Mouse (Mus musculus) hindbrain, embryonic 14.5 days (tissue): ENCODE results near the gene Btg3. TPM values are rescaled to one million over a fixed set of nuclear protein-coding genes. Genes with fewer than 3 reads are reported as not detected.

Experiments
- ATAC-seq: fragments of 200-750 bp; cut with Nextera tagmentation; 2 replicates; pipeline ENCODE4 v1.8.0; 2017; ENCODE audit warnings: moderate number of reproducible peaks, mild to moderate bottlenecking, moderate TSS enrichment, moderate library complexity; ENCODE audit not compliant: low FRiP score
- DNase-seq: peaks from one replicate; pipeline ENCODE4 v3.0.0-alpha.2; 2015; ENCODE audit warnings: low spot score
- H3K27ac ChIP-seq: fragments of 300-500 bp; sonication (generic); 2 replicates; pipeline ENCODE4 v1.5.1; 2014; ENCODE audit warnings: mild to moderate bottlenecking, moderate library complexity
- H3K27me3 ChIP-seq: fragments of 300-500 bp; sonication (generic); 2 replicates; pipeline ENCODE4 v1.6.1; 2014; ENCODE audit warnings: mild to moderate bottlenecking, low read length, mixed read lengths; ENCODE audit not compliant: control insufficient read depth, insufficient read depth
- H3K36me3 ChIP-seq: fragments of 300-500 bp; sonication (generic); replicated peaks from 2 replicates; pipeline ENCODE4 v1.6.1; 2014; ENCODE audit not compliant: control insufficient read depth, insufficient read depth
- H3K4me1 ChIP-seq: fragments of 300-500 bp; sonication (generic); replicated peaks from 2 replicates; pipeline ENCODE4 v1.6.1; 2014; ENCODE audit warnings: antibody characterized with exemption, low read length, mixed read lengths; ENCODE audit not compliant: control insufficient read depth, insufficient read depth
- H3K4me2 ChIP-seq: fragments of 300-500 bp; sonication (generic); replicated peaks from 2 replicates; pipeline ENCODE4 v1.6.1; 2014; ENCODE audit warnings: mild to moderate bottlenecking, moderate library complexity
- H3K4me3 ChIP-seq: fragments of 300-500 bp; sonication (generic); replicated peaks from 2 replicates; pipeline ENCODE4 v1.5.1; 2014; ENCODE audit warnings: mild to moderate bottlenecking, low read length
- H3K9ac ChIP-seq: fragments of 300-500 bp; sonication (generic); 2 replicates; pipeline ENCODE4 v1.6.1; 2014
- H3K9me3 ChIP-seq: fragments of 300-500 bp; sonication (generic); 2 replicates; pipeline ENCODE4 v1.6.1; 2016; ENCODE audit warnings: low read length; ENCODE audit not compliant: control insufficient read depth
- WGBS: fragments of 180-500 bp; shearing (Covaris S2); extraction: QIAGEN DNeasy Blood & Tissue Kit; methylation state at CpG from one replicate; pipeline ENCODE4 v1.1.7; 2014; 5-methylcytosine and 5-hydroxymethylcytosine counted together
- polyA plus RNA-seq: library from polyadenylated mRNA; unstranded; fragments of >200 nt; fragmentation: Nextera tagmentation; extraction: Ambion mirVana; gene quantifications from 2 replicates; pipeline ENCODE4 v1.2.1, GENCODE M21; 2014

The Btg3 gene
- polyA plus RNA-seq, 1 experiment from 2014 or later, result 20.4 TPM

- ATAC-seq (no peak), DNase-seq (no peak)
- Histone ChIP-seq H3K9me3 (no peaks in the 10 kb centered on the region), H3K9ac (no peak overlapping the region), H3K4me2 (no peak overlapping the region), H3K4me3 (no peak overlapping the region), H3K4me1 (0 out of 2 replicates have a peak, but pooled peaks cover 5% of the 10 kb centered on the region), H3K36me3 (no peaks in the 10 kb centered on the region), H3K27ac (no peak overlapping the region), H3K27me3 (no peaks in the 10 kb centered on the region)
- WGBS, result 74% methylated on average over 9 of the region's 9 CpGs
Measured at GRCm38 (mm10) chr16:78296114-78296513, 80.9 kb downstream of the Btg3 start.

- Histone ChIP-seq H3K9me3 (no peaks in the 10 kb centered on the region), H3K27ac (no peak overlapping the region), H3K4me2 (no peak overlapping the region), H3K36me3 (no peaks in the 10 kb centered on the region), H3K9ac (no peak overlapping the region), H3K27me3 (no peaks in the 10 kb centered on the region), H3K4me1 (0 out of 2 replicates have a peak, but pooled peaks cover under 1% of the 10 kb centered on the region), H3K4me3 (no peak overlapping the region)
- DNase-seq (no peak), ATAC-seq (no peak)
- WGBS, result 45% methylated on average over 4 of the region's 4 CpGs
Measured at GRCm38 (mm10) chr16:78295601-78296000, 81.4 kb downstream of the Btg3 start.

DNA sequence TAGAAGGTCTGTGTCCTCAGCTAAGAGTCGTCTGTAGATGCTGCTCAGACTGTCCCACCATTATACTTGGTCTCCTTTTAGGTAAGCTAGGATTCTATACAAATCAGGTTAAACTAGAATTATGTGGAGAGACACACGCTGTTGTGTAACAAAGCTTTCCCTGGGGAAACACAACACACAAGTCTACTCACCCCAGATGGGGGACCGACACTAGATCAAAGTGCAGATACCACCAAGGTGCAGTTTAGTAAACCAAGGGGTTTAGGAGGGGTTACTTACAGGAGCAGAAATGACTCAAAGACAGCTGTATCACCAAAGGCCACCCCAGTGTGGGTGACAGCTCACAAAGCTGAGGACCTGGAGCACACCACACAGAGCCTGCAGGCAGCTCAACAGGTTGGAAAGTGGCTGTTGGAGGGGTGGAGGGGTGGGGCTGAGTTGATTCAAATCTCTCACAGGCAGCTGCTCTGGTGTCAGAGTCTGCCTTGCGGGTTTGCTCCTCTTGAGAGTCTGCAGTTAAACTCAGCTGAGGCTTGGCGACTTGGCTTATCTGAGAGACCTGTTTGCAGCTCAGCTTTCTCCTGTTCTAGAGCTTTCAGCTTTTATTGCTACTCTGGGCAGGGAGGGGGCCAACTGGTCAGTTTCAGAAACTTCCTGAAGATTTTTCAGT is 82.3 kb downstream of the Btg3 start:
- no peaks in the 10 kb centered on the region for H3K4me1 ChIP-seq

GRCm38 (mm10) chr16:78294051-78294450 is 82.9 kb downstream of the Btg3 start:
- Histone ChIP-seq H3K36me3 (no peaks in the 10 kb centered on the region), H3K27ac (no peak overlapping the region), H3K4me3 (no peak overlapping the region), H3K27me3 (no peaks in the 10 kb centered on the region), H3K4me2 (no peak overlapping the region), H3K9me3 (no peaks in the 10 kb centered on the region), H3K9ac (no peak overlapping the region), H3K4me1 (no peaks in the 10 kb centered on the region)
- 86% methylated on average over 1 of the region's 1 CpGs for WGBS
- ATAC-seq, result no peak
- DNase-seq, result no peak

More for the DNA sequence above, 82.3 kb downstream of the Btg3 start:
- Histone ChIP-seq H3K36me3 (no peaks in the 10 kb centered on the region), H3K9me3 (no peaks in the 10 kb centered on the region), H3K9ac (no peak overlapping the region), H3K27ac (no peak overlapping the region), H3K4me3 (no peak overlapping the region), H3K27me3 (no peaks in the 10 kb centered on the region), H3K4me2 (no peak overlapping the region)
- ATAC-seq, result no peak
- DNase-seq, result no peak
- 56% methylated on average over 5 of the region's 5 CpGs for WGBS

DNA sequence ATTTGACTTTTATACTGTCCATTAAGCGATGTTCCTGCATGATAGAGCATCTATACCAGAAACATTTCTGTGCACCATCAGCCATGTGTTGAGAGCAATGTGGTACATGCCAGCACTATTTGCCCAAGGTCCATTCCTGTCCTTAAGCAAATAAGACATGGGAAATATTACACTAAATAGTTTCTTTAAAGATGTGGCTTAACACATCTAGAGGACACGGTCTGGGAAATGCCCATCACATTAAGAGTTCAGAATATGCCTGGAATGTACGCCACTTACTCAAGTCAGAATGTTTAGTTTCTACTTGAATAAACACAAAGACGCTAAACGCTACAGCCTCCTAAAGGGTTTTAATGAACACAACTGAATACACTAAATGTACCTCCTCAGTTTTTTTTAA is 93.8 kb downstream of the Btg3 start:
- Histone ChIP-seq H3K4me2 (no peak overlapping the region), H3K4me1 (no peaks in the 10 kb centered on the region), H3K27me3 (no peaks in the 10 kb centered on the region), H3K9me3 (no peaks in the 10 kb centered on the region), H3K4me3 (no peak overlapping the region), H3K9ac (no peak overlapping the region), H3K27ac (no peak overlapping the region), H3K36me3 (no peaks in the 10 kb centered on the region)
- 83% methylated on average over 5 of the region's 5 CpGs for WGBS
- DNase-seq (no peak), ATAC-seq (no peak)

Other genes with a start within 250 kb of the Btg3 start
- 107 and 126 TPM in 2 replicates for gene Cxadr, start 75.7 kb downstream of the Btg3 start, polyA plus RNA-seq
- 7.1 and 8.1 TPM in 2 replicates for gene D16Ertd472e, start 199.5 kb upstream of the Btg3 start, polyA plus RNA-seq